Mouse (Mus musculus) limb, embryonic 15.5 days (tissue): ENCODE data around the gene Mep1a. TPM values are rescaled to one million over a fixed set of nuclear protein-coding genes. Genes with fewer than 3 reads are reported as not detected.

Source experiments
- ATAC-seq: fragments of 200-750 bp; cut with Nextera tagmentation; 2 replicates; pipeline ENCODE4 v1.8.0; 2017; ENCODE audit warnings: low read depth, moderate TSS enrichment; ENCODE audit not compliant: insufficient number of reproducible peaks, low FRiP score, low TSS enrichment
- H3K27ac ChIP-seq: fragments of 300-500 bp; sonication (generic); 2 replicates; pipeline ENCODE4 v1.5.1; 2015; ENCODE audit warnings: moderate library complexity, mild to moderate bottlenecking, inconsistent platforms
- H3K27me3 ChIP-seq: fragments of 300-500 bp; sonication (generic); 2 replicates; pipeline ENCODE4 v1.6.1; 2015; ENCODE audit warnings: inconsistent platforms
- H3K36me3 ChIP-seq: fragments of 300-500 bp; sonication (generic); 2 replicates; pipeline ENCODE4 v1.6.1; 2015; ENCODE audit warnings: inconsistent platforms
- H3K4me1 ChIP-seq: fragments of 300-500 bp; sonication (generic); 2 replicates; pipeline ENCODE4 v1.6.1; 2015; ENCODE audit warnings: inconsistent platforms
- H3K4me2 ChIP-seq: fragments of 300-500 bp; sonication (generic); 2 replicates; pipeline ENCODE4 v1.6.1; 2015; ENCODE audit warnings: mild to moderate bottlenecking, inconsistent platforms
- H3K4me3 ChIP-seq: fragments of 300-500 bp; sonication (generic); 2 replicates; pipeline ENCODE4 v1.5.1; 2015; ENCODE audit warnings: mild to moderate bottlenecking, inconsistent platforms
- H3K9ac ChIP-seq: fragments of 300-500 bp; sonication (generic); 2 replicates; pipeline ENCODE4 v1.6.1; 2015; ENCODE audit warnings: inconsistent platforms
- H3K9me3 ChIP-seq: fragments of 300-500 bp; sonication (generic); 2 replicates; pipeline ENCODE4 v1.6.1; 2016; ENCODE audit warnings: inconsistent platforms
- WGBS: fragments of 180-500 bp; shearing (Covaris S2); methylation state at CpG from one replicate; pipeline ENCODE4 v1.1.7; 2015; 5-methylcytosine and 5-hydroxymethylcytosine counted together
- polyA plus RNA-seq: library from polyadenylated mRNA; unstranded; fragments of >200 nt; fragmentation: Nextera tagmentation; extraction: Ambion mirVana; gene quantifications from 2 replicates; pipeline ENCODE4 v1.2.1, GENCODE M21; 2015

Gene Mep1a
- polyA plus RNA-seq, 1 experiment from 2014 or later = 0.08 TPM

GRCm38 (mm10) chr17:43472558-43472957 lies 30.1 kb downstream of the Mep1a start:
- Histone ChIP-seq H3K27ac (no peak overlapping the region), H3K27me3 (no peaks in the 10 kb centered on the region), H3K4me2 (no peak overlapping the region), H3K4me1 (no peaks in the 10 kb centered on the region), H3K36me3 (no peaks in the 10 kb centered on the region), H3K4me3 (no peak overlapping the region), H3K9me3 (no peaks in the 10 kb centered on the region), H3K9ac (no peak overlapping the region)
- WGBS = 85% methylated on average over 4 of the region's 4 CpGs
- ATAC-seq = no peak

- no peaks in the 10 kb centered on the region for H3K9me3 ChIP-seq
- H3K27ac ChIP-seq = no peak overlapping the region
- no peaks in the 10 kb centered on the region for H3K36me3 ChIP-seq
- WGBS = 24% methylated on average over 3 of the region's 3 CpGs
- no peak overlapping the region for H3K9ac ChIP-seq
- H3K4me3 ChIP-seq = no peak overlapping the region
- H3K4me1 ChIP-seq = no peaks in the 10 kb centered on the region
- H3K27me3 ChIP-seq = no peaks in the 10 kb centered on the region
- ATAC-seq = no peak
- no peak overlapping the region for H3K4me2 ChIP-seq
These were observed 32.6 kb downstream of the Mep1a start for GRCm38 (mm10) chr17:43470039-43470438.

GRCm38 (mm10) chr17:43460245-43461181 lies 42.1 kb downstream of the Mep1a start:
- H3K27ac ChIP-seq = no peak overlapping the region
- ATAC-seq = peak; percentile 76; the same call in 1 of the 2 replicates
- H3K4me1 ChIP-seq = peaks cover 19% of the 10 kb centered on the region; the same call in 1 of the 2 replicates
- no peak overlapping the region for H3K9ac ChIP-seq
- H3K9me3 ChIP-seq = no peaks in the 10 kb centered on the region
- no peaks in the 10 kb centered on the region for H3K27me3 ChIP-seq
- 33% methylated on average over 19 of the region's 19 CpGs for WGBS
- no peaks in the 10 kb centered on the region for H3K36me3 ChIP-seq
- H3K4me2 ChIP-seq = no peak overlapping the region
- H3K4me3 ChIP-seq = no peak overlapping the region

GRCm38 (mm10) chr17:43459737-43460230 lies 42.8 kb downstream of the Mep1a start:
- WGBS = 57% methylated on average over 12 of the region's 12 CpGs

GRCm38 (mm10) chr17:43458598-43458997 lies 44.0 kb downstream of the Mep1a start:
- Histone ChIP-seq H3K9ac (no peak overlapping the region), H3K27me3 (no peaks in the 10 kb centered on the region), H3K4me1 (peaks cover 19% of the 10 kb centered on the region; the same call in 1 of the 2 replicates), H3K9me3 (no peaks in the 10 kb centered on the region), H3K27ac (no peak overlapping the region), H3K36me3 (no peaks in the 10 kb centered on the region), H3K4me2 (no peak overlapping the region), H3K4me3 (no peak overlapping the region)
- 7% methylated on average over 9 of the region's 9 CpGs for WGBS
- ATAC-seq = no peak

More at GRCm38 (mm10) chr17:43459737-43460230, 42.8 kb downstream of the Mep1a start:
- Histone ChIP-seq H3K4me2 (no peak overlapping the region), H3K4me1 (peaks cover 19% of the 10 kb centered on the region; the same call in 1 of the 2 replicates), H3K4me3 (no peak overlapping the region), H3K9me3 (no peaks in the 10 kb centered on the region), H3K36me3 (no peaks in the 10 kb centered on the region), H3K27me3 (no peaks in the 10 kb centered on the region), H3K27ac (no peak overlapping the region), H3K9ac (no peak overlapping the region)
- no peak for ATAC-seq

GRCm38 (mm10) chr17:43451216-43451615 lies 51.4 kb downstream of the Mep1a start:
- no peaks in the 10 kb centered on the region for H3K9me3 ChIP-seq
- no peak for ATAC-seq
- 94% methylated on average over 1 of the region's 1 CpGs for WGBS

GRCm38 (mm10) chr17:43434485-43434884 lies 68.1 kb downstream of the Mep1a start:
- H3K9me3 ChIP-seq = no peaks in the 10 kb centered on the region
- no peak overlapping the region for H3K9ac ChIP-seq
- no peak for ATAC-seq
- H3K4me1 ChIP-seq = no peaks in the 10 kb centered on the region
- no peak overlapping the region for H3K4me3 ChIP-seq
- H3K4me2 ChIP-seq = no peak overlapping the region
- H3K27ac ChIP-seq = 0 out of 2 replicates have a peak overlapping the region, but pooled peaks have one; percentile 17
- H3K27me3 ChIP-seq = no peaks in the 10 kb centered on the region
- WGBS = 79% methylated on average over 8 of the region's 8 CpGs
- H3K36me3 ChIP-seq = no peaks in the 10 kb centered on the region

More at GRCm38 (mm10) chr17:43451216-43451615, 51.4 kb downstream of the Mep1a start:
- Histone ChIP-seq H3K27me3 (no peaks in the 10 kb centered on the region), H3K4me3 (no peak overlapping the region), H3K4me2 (no peak overlapping the region), H3K4me1 (no peaks in the 10 kb centered on the region), H3K27ac (no peak overlapping the region), H3K9ac (no peak overlapping the region), H3K36me3 (no peaks in the 10 kb centered on the region)

GRCm38 (mm10) chr17:43431692-43432091 lies 70.9 kb downstream of the Mep1a start:
- no peaks in the 10 kb centered on the region for H3K4me1 ChIP-seq
- H3K9ac ChIP-seq = no peak overlapping the region
- no peaks in the 10 kb centered on the region for H3K27me3 ChIP-seq
- H3K4me3 ChIP-seq = no peak overlapping the region
- no peaks in the 10 kb centered on the region for H3K9me3 ChIP-seq
- no peaks in the 10 kb centered on the region for H3K36me3 ChIP-seq
- no peak overlapping the region for H3K27ac ChIP-seq
- 49% methylated on average over 5 of the region's 5 CpGs for WGBS
- ATAC-seq = no peak
- H3K4me2 ChIP-seq = no peak overlapping the region

Other genes starting within 250 kb of the Mep1a start
- gene Adgrf1, start 232.5 kb downstream of the Mep1a start, polyA plus RNA-seq = 0.07 TPM in 1 of 2 replicates, not detected in the other
- gene Adgrf5, start 142.4 kb downstream of the Mep1a start, polyA plus RNA-seq = 13.4 and 13.7 TPM in 2 replicates
- 0.14 and 0.18 TPM in 2 replicates for gene Ankrd66, start 40.8 kb upstream of the Mep1a start, polyA plus RNA-seq
- gene Pla2g7, start 65.3 kb upstream of the Mep1a start, polyA plus RNA-seq = 12.3 and 16.0 TPM in 2 replicates
- 0.14 TPM in 1 of 2 replicates, not detected in the other for gene Tdrd6, start 127.5 kb upstream of the Mep1a start, polyA plus RNA-seq
- gene Slc25a27, start 164.4 kb upstream of the Mep1a start, polyA plus RNA-seq = 27.5 and 31.8 TPM in 2 replicates
- 23.9 and 27.0 TPM in 2 replicates for gene Cyp39a1, start 164.6 kb upstream of the Mep1a start, polyA plus RNA-seq